Mouse (Mus musculus) G1E (cell line): Measurements from ENCODE around the gene Armh3.

Experiments
- CTCF ChIP-seq: IDR thresholded peaks from 2 replicates; pipeline ENCODE4 v1.5.1; 2012; ENCODE audit warnings: low read depth, low read length, inconsistent platforms, mixed read lengths
- GATA1 ChIP-seq: IDR thresholded peaks from 2 replicates; pipeline ENCODE4 v1.6.1; 2012; ENCODE audit warnings: borderline replicate concordance, low read length, inconsistent platforms, mixed read lengths
- GATA2 ChIP-seq: IDR thresholded peaks from 2 replicates; pipeline ENCODE4 v1.6.1; 2012; ENCODE audit warnings: low read depth, low read length, inconsistent platforms, borderline replicate concordance

DNA sequence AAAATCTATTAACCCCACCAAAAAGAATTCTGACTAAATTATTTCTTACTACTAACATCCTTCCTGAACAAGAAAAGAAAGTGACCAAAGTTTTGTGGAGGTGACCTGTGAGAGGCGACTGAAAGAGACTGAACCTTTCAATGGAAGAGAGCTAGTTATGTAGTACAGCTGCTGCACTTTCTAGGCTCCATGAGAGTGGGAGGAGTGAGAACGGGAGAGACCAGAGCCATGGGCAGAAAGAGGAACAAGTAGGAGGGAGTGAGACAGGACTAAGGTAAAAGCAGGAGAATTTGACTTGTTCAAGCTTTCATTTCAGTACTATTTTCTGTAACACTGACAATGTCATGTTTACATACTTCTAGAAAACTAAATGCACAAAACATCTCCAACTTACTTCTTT, 222.8 kb downstream of the Armh3 start:
- no peak for TF ChIP-seq GATA1
- no peak for TF ChIP-seq CTCF
- TF ChIP-seq GATA2, result no peak
